Mouse (Mus musculus): Measurements from ENCODE around the gene Ass1. TPM values are rescaled to one million over a fixed set of nuclear protein-coding genes. Genes with fewer than 3 reads are reported as not detected.

Ass1 gene
- 72.0 and 91.8 TPM in 2 replicates for polyA plus RNA-seq (2015; fragmentation: Nextera tagmentation; extraction: Ambion mirVana)

DNA sequence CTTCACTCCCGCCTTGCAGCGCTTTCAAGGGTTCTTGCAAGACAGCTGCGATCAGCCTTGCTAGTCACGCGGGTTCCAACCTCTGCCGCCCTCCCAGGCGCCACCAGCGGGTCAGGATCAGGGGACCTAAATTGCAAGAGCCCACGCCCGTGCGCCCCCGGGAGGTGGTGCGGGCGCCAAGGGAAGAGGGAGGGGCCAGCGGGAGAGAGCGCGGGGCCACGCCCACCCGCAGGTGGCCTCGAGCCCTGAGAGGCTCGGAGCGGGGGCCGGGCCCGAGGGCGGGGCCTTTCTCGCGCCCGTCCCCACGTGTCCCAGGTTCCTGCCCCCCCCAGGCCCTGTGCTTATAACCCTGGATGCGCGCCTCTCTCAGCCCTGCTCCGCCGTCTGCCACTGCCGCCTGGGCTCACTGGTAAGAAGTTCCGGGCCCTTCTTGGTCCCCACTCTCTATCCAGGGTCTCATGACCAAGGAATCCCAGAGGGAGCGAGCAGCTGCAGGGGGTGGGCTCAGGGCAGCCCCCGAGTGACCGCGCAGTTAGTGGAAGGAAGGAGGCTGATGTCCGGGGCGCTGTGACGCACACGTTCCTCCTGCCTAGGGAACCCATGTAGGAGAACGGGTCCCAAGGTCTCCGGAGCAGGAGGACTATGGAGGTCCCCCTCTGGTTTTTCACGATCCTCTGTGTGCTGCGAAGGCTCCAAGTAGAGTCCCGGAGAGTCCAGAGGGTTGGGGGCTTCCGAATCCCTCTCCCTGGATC is at the start of gene Ass1:
Gene Ass1, plus strand, starts transcription at position 277 of the 752 bp plus-strand sequence.
- Histone ChIP-seq H3K36me3 (ENCODE audit: control insufficient read depth, insufficient read depth, low read length) (no peaks in the 10 kb centered on the region), H3K9me3 (ENCODE audit: control insufficient read depth, low read length) (0 out of 2 replicates have a peak, but pooled peaks cover 2% of the 10 kb centered on the region), H3K4me2 (ENCODE audit: low read depth, low read length) (peak within 1 kb of the TSS; percentile 89), H3K27me3 (ENCODE audit: control insufficient read depth, insufficient read depth, low read depth, low read length) (peaks cover 8% of the 10 kb centered on the region), H3K9ac (ENCODE audit: low read length) (peak within 1 kb of the TSS; percentile 68), H3K27ac (ENCODE audit: low read length) (0 out of 2 replicates have a peak within 1 kb of the TSS, but pooled peaks have one; percentile 33), H3K4me1 (replicated peaks; ENCODE audit: control insufficient read depth, insufficient read depth, low read length) (peaks cover 12% of the 10 kb centered on the region), H3K4me3 (ENCODE audit: low read length) (peak within 1 kb of the TSS; percentile 63)
- under 1% methylated on average over 41 of the region's 49 CpGs for WGBS
- peak; percentile 92 for ATAC-seq (ENCODE audit: low read depth)

DNA sequence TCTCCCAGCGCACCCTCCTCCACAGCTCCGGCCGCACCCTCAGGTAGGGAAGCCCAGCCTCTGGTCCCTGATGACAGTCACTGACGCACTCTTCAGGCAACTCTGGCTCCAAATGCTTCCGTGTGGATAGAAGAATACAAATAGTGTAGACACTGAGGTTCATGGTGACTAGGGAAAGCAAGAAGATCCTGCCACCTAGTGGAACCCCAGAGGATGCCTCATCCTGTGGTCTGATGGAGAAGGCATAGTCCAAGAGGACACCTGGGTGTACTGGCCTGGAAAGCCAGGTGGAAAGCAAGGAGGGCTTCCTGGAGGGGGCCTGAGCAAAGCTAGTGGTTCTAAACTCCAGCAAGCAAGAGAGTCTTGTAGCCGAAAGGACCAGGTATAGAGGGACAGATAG is 49.1 kb upstream of the Ass1 start:
- Histone ChIP-seq H3K4me3 (ENCODE audit: low read length) (no peak overlapping the region), H3K27ac (ENCODE audit: low read length) (no peak overlapping the region), H3K9me3 (ENCODE audit: control insufficient read depth, low read length) (no peaks in the 10 kb centered on the region), H3K36me3 (ENCODE audit: control insufficient read depth, insufficient read depth, low read length) (no peaks in the 10 kb centered on the region), H3K9ac (ENCODE audit: low read length) (no peak overlapping the region), H3K4me1 (replicated peaks; ENCODE audit: control insufficient read depth, insufficient read depth, low read length) (0 out of 2 replicates have a peak, but pooled peaks cover 3% of the 10 kb centered on the region), H3K27me3 (ENCODE audit: control insufficient read depth, insufficient read depth, low read depth, low read length) (no peaks in the 10 kb centered on the region; the same call in 1 of the 2 replicates), H3K4me2 (ENCODE audit: low read depth, low read length) (no peak overlapping the region)
- no peak for ATAC-seq (ENCODE audit: low read depth)
- WGBS, result 73% methylated on average over 6 of the region's 6 CpGs

DNA sequence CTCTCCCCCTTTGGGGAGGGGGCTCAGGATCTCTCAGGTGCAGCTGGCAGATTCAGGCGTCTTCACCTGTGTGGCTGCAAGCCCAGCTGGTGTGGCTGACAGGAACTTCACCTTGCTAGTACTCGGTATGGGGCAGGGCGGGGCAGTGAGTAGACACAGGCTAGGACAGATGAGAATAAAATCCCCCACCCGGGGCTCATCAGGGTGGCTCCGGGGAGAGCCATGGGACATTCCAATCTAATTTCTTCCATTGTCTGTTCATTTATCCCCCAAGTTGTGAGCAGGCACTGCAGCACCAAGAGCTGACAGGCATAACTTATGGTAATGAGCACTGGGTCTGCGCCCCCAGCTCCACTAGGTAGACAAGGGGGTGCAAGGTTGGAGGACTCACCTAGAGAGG is 47.4 kb upstream of the Ass1 start:
- no peaks in the 10 kb centered on the region for H3K36me3 ChIP-seq (ENCODE audit: control insufficient read depth, insufficient read depth, low read length)
- no peak overlapping the region for H3K4me3 ChIP-seq (ENCODE audit: low read length)
- no peak overlapping the region for H3K27ac ChIP-seq (ENCODE audit: low read length)
- no peak for ATAC-seq (ENCODE audit: low read depth)
- H3K9me3 ChIP-seq (ENCODE audit: control insufficient read depth, low read length), result no peaks in the 10 kb centered on the region
- no peak overlapping the region for H3K4me2 ChIP-seq (ENCODE audit: low read depth, low read length)
- no peaks in the 10 kb centered on the region; the same call in 1 of the 2 replicates for H3K27me3 ChIP-seq (ENCODE audit: control insufficient read depth, insufficient read depth, low read depth, low read length)
- 0 out of 2 replicates have a peak, but pooled peaks cover 3% of the 10 kb centered on the region for H3K4me1 ChIP-seq (replicated peaks; ENCODE audit: control insufficient read depth, insufficient read depth, low read length)
- 46% methylated on average over 6 of the region's 6 CpGs for WGBS
- no peak overlapping the region for H3K9ac ChIP-seq (ENCODE audit: low read length)

DNA sequence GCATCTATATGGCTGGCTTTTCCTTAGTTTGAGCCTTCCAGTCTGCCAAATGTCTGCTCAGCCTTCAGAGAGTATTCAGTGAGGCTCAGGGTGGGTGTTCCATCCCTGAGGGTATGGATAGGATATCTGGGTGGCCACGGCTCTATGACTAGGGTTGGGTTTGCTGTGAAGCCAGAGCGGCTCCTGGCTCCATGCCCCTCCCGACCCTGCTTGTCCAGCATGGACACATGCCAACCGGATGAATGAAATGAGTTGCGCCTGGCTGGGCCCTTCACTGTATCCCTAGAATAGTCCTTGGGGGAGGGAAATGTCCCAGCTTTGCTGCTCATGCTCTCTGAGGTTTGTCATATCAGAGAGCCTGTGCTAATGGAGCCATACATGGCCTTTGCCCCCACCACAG is 38.5 kb upstream of the Ass1 start:
- peak; percentile 27; the same call in 1 of the 2 replicates for ATAC-seq (ENCODE audit: low read depth)
- Histone ChIP-seq H3K9ac (ENCODE audit: low read length) (no peak overlapping the region), H3K9me3 (ENCODE audit: control insufficient read depth, low read length) (no peaks in the 10 kb centered on the region), H3K4me3 (ENCODE audit: low read length) (no peak overlapping the region), H3K27me3 (ENCODE audit: control insufficient read depth, insufficient read depth, low read depth, low read length) (no peaks in the 10 kb centered on the region), H3K36me3 (ENCODE audit: control insufficient read depth, insufficient read depth, low read length) (no peaks in the 10 kb centered on the region), H3K4me1 (replicated peaks; ENCODE audit: control insufficient read depth, insufficient read depth, low read length) (no peaks in the 10 kb centered on the region), H3K4me2 (ENCODE audit: low read depth, low read length) (no peak overlapping the region), H3K27ac (ENCODE audit: low read length) (no peak overlapping the region)
- WGBS, result 54% methylated on average over 5 of the region's 5 CpGs

DNA sequence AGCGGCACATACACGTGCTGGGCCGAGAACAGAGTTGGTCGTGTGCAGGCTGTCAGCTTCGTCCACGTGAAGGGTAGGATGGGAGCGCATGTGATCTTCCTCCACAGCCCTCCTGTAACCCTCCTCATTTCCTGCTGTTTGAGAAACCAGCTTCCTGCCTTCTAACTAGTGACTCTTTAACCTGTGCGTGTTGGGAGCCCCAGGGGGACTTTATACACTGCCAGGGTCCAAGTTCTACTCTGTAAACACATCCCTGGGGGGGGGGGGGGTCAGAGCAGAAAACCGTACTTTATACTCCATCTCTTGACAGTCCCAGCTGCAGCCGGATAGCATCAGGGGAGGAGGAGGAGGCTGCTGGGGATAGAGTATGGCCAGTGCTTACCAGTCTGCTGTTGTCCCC is 35.3 kb upstream of the Ass1 start:
- no peaks in the 10 kb centered on the region for H3K27me3 ChIP-seq (ENCODE audit: control insufficient read depth, insufficient read depth, low read depth, low read length)
- H3K4me2 ChIP-seq (ENCODE audit: low read depth, low read length), result no peak overlapping the region
- H3K27ac ChIP-seq (ENCODE audit: low read length), result no peak overlapping the region
- H3K9ac ChIP-seq (ENCODE audit: low read length), result no peak overlapping the region
- H3K9me3 ChIP-seq (ENCODE audit: control insufficient read depth, low read length), result no peaks in the 10 kb centered on the region
- no peaks in the 10 kb centered on the region for H3K4me1 ChIP-seq (replicated peaks; ENCODE audit: control insufficient read depth, insufficient read depth, low read length)
- WGBS, result 36% methylated on average over 10 of the region's 10 CpGs
- ATAC-seq (ENCODE audit: low read depth), result peak; percentile 24; the same call in 1 of the 2 replicates
- H3K4me3 ChIP-seq (ENCODE audit: low read length), result no peak overlapping the region
- no peaks in the 10 kb centered on the region for H3K36me3 ChIP-seq (ENCODE audit: control insufficient read depth, insufficient read depth, low read length)

DNA sequence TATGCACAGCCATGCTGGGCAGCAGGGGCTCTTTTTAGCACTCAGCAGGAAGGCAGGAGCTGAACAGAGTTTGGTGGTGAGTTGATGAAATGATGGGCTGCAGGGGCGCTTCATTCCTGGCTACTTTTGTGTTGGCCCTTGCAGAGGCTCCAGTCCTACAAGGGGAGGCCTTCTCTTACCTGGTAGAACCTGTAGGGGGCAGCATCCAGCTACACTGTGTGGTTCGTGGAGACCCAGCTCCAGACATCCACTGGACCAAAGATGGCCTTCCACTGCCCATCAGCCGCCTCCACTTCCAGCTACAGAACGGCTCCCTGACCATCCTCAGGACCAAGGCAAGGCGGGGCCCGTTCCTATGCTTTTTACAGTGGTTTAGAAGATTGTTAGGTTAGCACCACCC is 34.4 kb upstream of the Ass1 start:
- H3K9me3 ChIP-seq (ENCODE audit: control insufficient read depth, low read length), result no peaks in the 10 kb centered on the region
- no peaks in the 10 kb centered on the region for H3K4me1 ChIP-seq (replicated peaks; ENCODE audit: control insufficient read depth, insufficient read depth, low read length)
- peak; percentile 51; the same call in 1 of the 2 replicates for ATAC-seq (ENCODE audit: low read depth)
- no peak overlapping the region for H3K4me2 ChIP-seq (ENCODE audit: low read depth, low read length)
- 48% methylated on average over 6 of the region's 6 CpGs for WGBS
- H3K36me3 ChIP-seq (ENCODE audit: control insufficient read depth, insufficient read depth, low read length), result no peaks in the 10 kb centered on the region
- no peaks in the 10 kb centered on the region for H3K27me3 ChIP-seq (ENCODE audit: control insufficient read depth, insufficient read depth, low read depth, low read length)
- no peak overlapping the region for H3K27ac ChIP-seq (ENCODE audit: low read length)
- no peak overlapping the region for H3K9ac ChIP-seq (ENCODE audit: low read length)
- no peak overlapping the region for H3K4me3 ChIP-seq (ENCODE audit: low read length)

DNA sequence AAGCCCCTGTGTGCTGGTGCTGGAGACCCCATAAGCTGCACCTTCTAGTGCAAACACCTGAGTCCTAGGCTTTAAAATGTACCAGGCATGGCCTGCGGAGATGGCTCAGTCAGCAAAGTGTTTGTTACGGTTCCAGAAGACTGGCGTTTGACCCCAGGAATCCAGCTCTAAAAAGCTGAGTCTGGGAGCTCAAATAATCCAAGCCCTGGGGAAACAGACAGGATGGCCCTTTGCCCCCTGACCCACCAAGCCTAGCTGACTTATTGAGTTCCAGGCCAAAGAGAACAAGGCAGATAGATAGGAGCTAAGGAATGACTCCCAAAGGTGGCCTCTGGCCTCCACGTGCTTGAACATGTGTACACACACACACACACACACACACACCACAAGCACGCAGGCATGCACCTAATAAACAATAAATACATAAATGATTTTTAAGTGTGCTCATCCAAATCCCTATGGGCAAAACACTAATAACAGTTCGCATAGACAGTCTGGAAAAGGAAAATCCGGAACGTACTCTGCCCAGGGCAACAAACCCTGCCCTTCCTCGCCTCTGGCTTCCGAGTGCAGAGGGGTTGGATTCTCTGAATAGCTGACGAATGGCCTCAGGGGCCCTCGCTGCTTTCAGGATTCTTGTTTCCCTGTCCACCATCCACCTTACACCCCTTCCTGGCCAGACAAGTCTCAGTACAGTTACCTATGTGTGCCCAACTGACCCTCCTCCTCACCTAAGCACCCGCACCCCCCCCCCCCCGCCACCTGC is 32.3 kb upstream of the Ass1 start:
- ATAC-seq (ENCODE audit: low read depth), result no peak
- H3K4me3 ChIP-seq (ENCODE audit: low read length), result no peak overlapping the region
- no peak overlapping the region for H3K4me2 ChIP-seq (ENCODE audit: low read depth, low read length)
- no peaks in the 10 kb centered on the region for H3K36me3 ChIP-seq (ENCODE audit: control insufficient read depth, insufficient read depth, low read length)
- no peak overlapping the region for H3K27ac ChIP-seq (ENCODE audit: low read length)
- H3K4me1 ChIP-seq (replicated peaks; ENCODE audit: control insufficient read depth, insufficient read depth, low read length), result no peaks in the 10 kb centered on the region
- no peak overlapping the region for H3K9ac ChIP-seq (ENCODE audit: low read length)
- H3K27me3 ChIP-seq (ENCODE audit: control insufficient read depth, insufficient read depth, low read depth, low read length), result no peaks in the 10 kb centered on the region
- H3K9me3 ChIP-seq (ENCODE audit: control insufficient read depth, low read length), result no peaks in the 10 kb centered on the region
- 57% methylated on average over 14 of the region's 14 CpGs for WGBS

DNA sequence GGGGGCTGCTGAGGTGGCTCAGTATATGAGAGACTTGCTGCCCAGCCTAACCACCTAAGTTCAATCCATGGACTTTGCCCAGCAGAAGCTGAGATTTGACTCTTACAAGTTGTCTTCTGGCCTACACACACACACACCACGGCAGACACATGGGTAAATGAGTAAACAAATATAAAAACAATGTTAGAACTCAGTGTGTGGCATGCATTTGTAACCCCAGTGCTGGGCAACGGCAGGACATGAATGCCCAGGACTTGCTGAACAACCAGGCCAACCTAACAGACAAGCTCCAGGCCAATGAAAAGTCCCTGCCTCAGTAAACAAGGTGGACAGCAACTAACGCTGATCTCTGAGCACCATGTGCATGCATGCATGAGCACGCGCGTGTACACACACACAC is 30.4 kb upstream of the Ass1 start:
- H3K4me1 ChIP-seq (replicated peaks; ENCODE audit: control insufficient read depth, insufficient read depth, low read length), result no peaks in the 10 kb centered on the region
- no peak for ATAC-seq (ENCODE audit: low read depth)
- no peak overlapping the region for H3K4me3 ChIP-seq (ENCODE audit: low read length)
- H3K4me2 ChIP-seq (ENCODE audit: low read depth, low read length), result no peak overlapping the region
- no peak overlapping the region for H3K27ac ChIP-seq (ENCODE audit: low read length)
- no peak overlapping the region for H3K9ac ChIP-seq (ENCODE audit: low read length)
- WGBS, result 83% methylated on average over 6 of the region's 6 CpGs
- no peaks in the 10 kb centered on the region for H3K36me3 ChIP-seq (ENCODE audit: control insufficient read depth, insufficient read depth, low read length)
- H3K9me3 ChIP-seq (ENCODE audit: control insufficient read depth, low read length), result no peaks in the 10 kb centered on the region
- no peaks in the 10 kb centered on the region for H3K27me3 ChIP-seq (ENCODE audit: control insufficient read depth, insufficient read depth, low read depth, low read length)

DNA sequence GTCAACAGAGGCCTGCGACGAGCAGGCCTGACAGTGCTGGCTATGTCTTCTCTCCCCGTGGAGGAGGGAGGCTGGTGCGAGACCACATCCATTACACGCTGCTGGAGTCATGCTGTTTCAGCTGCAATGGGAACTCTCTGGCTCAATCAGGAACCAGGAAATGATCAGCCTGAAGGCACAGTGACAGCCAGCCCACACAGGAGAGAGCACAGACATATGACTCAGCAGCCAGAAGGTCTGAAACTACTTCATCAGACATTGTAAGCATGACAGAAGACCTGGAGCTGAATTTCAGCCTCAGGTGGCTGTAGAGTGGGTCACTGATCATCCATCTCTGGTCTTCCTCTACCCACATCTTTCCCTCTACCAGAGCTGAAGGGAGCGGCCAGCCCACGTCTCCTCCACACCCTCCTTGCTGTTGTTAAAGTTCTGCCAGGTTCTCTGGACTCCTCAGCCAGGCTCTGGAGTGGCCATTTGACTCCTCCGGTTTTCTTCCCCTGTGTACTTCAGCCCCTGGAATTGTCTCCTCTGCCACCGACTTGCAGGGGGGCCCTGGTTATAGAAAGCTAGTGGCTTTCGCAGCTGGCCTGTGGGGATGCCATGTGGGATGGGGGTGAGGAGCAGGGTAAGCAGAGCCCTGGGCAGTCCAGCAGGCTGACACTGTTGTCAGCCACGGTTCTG is 27.4 kb upstream of the Ass1 start:
- H3K4me2 ChIP-seq (ENCODE audit: low read depth, low read length), result no peak overlapping the region
- H3K27me3 ChIP-seq (ENCODE audit: control insufficient read depth, insufficient read depth, low read depth, low read length), result no peaks in the 10 kb centered on the region
- 55% methylated on average over 11 of the region's 11 CpGs for WGBS
- no peak overlapping the region for H3K27ac ChIP-seq (ENCODE audit: low read length)
- H3K9me3 ChIP-seq (ENCODE audit: control insufficient read depth, low read length), result no peaks in the 10 kb centered on the region
- no peak overlapping the region for H3K9ac ChIP-seq (ENCODE audit: low read length)
- H3K4me1 ChIP-seq (replicated peaks; ENCODE audit: control insufficient read depth, insufficient read depth, low read length), result no peaks in the 10 kb centered on the region
- no peak for ATAC-seq (ENCODE audit: low read depth)
- H3K36me3 ChIP-seq (ENCODE audit: control insufficient read depth, insufficient read depth, low read length), result no peaks in the 10 kb centered on the region
- H3K4me3 ChIP-seq (ENCODE audit: low read length), result no peak overlapping the region

Data from lung, embryonic 16.5 days (tissue).